Mouse (Mus musculus): ENCODE results near the gene Pde4b.

GRCm38 (mm10) chr4:102507753-102508152 is 420.4 kb downstream of the Pde4b start:
- no peak for TF ChIP-seq POLR2A (IDR thresholded peaks at IDR 0.05; ENCODE audit: low read depth, low read length)
- TF ChIP-seq CTCF (IDR thresholded peaks at IDR 0.05; ENCODE audit: extremely low read depth, insufficient read depth, insufficient read length, insufficient replicate concordance): no peak

Data from spleen, adult 2 months (tissue).